Mouse (Mus musculus) cerebellum, postnatal 36 days (tissue): ENCODE measurements around the gene Gps2.

ENCODE experiments used
- DNase-seq, 2 experiments: peaks; one replicate each; pipeline ENCODE4 v3.0.0; 2021 to 2022; ENCODE audit warnings: mixed read lengths in 2 of 2

Gene Gps2

DNA sequence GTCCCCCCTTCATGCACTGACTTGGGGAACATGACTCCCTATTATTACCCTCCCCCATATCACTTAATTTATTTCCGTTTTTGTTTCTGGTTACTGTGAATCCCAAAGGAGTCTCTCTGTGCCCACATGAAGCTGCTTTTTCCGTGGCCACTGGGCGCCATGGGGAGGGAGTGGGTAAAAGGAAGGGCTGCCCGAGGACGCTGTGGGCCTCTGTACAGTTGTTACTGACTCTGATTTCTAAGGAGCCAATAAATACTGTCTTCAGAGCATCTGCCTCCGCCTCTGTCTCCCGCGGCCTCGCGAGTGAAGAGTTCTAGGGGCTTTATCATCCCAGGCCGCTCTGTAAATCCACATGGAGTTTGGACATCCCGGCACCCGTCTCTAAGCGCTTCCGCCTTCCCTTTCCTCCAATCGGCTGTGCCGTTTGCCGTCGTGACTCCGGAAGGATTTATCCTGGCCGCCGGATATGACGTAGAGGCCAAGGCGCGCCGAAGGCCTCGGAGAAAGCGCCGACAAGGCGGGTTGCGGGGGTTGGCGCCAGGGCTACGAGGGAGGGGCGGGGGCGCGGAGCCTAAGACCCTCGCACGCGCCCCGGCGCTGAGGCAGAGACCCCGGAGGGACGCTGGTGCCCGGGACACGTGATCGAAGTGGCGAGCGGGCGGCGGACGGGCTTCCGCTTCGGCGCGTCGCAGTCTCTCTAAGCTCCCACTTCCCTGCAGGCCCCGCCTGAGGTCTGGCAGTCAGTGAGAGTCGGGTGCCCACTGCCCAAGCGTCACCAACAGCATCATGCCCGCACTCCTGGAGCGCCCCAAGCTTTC is at the start of gene Gps2:
Gene Gps2, plus strand, starts transcription at position 335 of the 818 bp plus-strand sequence.
- peak; percentile 94 to 97 for DNase-seq

DNA sequence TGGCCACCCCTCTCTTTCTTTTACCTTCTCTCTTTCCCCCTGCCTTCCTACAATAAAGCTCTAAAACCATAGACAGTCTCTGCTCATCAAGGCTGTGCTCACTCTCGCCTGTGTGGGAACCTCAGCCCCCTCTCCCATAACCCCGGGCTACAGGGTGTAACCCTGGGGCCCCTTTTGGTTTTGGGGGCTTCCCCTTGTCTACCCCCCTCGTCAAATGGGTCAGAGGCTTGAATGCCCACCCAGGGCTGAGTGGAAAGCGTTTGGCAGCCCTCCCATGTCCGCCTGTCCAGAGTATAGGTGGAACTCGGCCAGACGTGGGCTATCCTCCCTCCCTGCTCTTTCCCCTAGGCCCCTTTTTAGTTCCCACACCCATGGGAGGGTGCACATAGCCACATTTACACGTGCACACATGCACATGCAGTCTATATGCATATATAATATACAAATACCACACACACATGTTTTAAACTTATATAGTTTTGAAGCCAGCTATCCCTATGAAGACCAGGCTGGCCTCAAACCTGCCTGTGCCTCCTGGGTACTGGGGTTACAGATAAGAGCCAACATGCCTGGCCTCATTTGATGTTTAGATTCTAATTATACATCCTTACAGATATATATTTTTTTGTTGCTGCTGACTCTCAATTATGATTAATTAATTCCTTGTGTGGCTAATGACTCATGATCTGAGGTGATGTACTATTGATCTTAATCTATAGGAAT is 49.4 kb upstream of the Gps2 start:
- DNase-seq, result no peak

DNA sequence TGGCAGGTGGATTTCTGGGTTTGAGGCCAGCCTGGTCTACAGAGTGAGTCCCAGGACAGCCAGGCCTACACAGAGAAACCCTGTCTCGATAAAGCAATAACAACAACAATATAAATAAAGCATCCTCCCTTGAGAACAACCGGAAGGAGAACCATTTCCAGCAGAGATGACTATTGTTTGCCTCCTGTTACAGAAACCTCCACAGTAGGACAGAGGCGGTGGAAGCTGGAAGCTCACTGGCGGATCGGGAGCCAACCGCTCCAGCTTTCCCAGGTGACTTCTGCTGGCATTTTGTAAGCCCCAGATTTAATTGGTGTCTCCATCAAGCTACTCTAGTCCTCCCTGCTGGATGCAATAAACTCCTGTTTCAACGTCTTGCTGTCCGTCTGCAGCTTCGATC is 48.1 kb upstream of the Gps2 start:
- no peak for DNase-seq

- DNase-seq, result no peak
Measured at GRCm38 (mm10) chr11:69867335-69867734, 46.4 kb upstream of the Gps2 start.

DNA sequence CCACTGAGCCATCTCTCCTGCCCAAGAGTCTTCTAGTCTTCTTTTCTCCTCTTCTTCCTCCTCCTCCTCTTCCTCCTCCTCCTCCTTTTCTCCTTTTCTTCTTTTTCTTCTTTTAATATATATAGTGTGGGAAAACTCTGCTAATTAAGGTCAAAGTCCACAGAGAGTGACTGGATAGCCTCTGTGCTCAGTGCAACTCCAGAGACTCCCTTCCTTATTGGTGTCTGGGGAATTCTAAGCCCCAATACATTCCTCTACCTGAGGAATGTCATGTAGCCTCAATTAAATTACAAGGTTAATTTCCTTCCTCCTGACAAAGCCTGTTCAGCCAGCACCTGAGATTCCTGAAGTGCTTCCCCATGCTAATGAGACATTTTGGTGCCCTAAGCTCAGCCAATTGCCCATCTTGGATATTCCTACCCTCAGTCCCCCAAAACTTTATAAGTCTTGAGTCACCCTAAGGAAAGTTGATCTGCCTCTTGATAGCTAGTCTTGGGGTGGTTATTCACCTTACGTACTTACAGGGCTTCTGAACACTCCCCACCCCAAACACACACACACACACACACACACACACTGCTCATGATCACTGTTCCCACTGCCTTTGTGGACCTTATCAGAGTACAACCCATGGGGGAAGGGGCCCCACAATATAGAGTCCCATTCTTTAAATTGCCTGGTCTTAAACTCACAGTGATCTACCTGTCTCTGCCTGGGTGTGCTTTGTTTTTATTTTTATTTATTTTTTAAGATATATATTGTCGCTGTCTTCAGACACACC is 43.2 kb upstream of the Gps2 start:
- DNase-seq, result no peak

DNA sequence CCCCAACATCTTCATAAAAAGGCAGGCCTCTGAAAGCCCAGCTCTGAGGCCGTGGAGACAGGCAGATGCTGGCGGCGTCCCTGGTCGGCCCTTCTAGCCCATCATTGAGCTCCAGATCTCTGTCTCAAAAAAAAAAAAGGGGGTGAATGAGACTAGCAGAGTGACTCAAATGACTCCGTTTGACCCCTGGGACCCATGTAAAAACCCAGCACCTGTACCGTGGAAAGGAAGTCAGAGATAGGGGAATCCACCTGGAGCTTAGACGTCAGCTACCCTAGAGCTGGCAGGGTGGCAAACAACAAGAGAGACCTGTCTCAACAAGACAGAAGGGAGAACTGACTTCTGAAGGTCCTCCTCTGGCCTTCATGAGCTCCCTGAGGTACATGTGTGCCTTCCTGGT is 41.9 kb upstream of the Gps2 start:
- no peak for DNase-seq

DNA sequence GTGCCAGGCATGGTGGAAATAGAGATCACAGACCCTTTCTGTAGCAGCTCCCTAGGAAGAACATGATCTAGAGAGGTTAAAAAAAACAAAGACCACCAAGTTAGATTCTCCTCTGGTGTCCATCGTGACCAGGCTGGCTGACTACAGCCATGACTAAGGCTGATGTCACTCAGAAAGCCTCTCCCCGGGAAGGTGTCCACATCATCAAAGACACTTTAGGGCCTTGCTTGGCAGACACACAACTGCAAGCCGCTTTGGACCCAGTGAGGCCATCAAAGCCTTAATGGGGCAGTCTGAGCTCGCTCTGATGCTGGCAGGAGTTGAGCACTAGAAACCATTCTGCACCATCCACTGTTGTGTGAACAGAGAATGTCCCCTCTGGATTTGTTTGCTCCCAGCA is 41.2 kb upstream of the Gps2 start:
- DNase-seq, result no peak

- no peak for DNase-seq
Measured at GRCm38 (mm10) chr11:69876186-69876585, 37.5 kb upstream of the Gps2 start.

DNA sequence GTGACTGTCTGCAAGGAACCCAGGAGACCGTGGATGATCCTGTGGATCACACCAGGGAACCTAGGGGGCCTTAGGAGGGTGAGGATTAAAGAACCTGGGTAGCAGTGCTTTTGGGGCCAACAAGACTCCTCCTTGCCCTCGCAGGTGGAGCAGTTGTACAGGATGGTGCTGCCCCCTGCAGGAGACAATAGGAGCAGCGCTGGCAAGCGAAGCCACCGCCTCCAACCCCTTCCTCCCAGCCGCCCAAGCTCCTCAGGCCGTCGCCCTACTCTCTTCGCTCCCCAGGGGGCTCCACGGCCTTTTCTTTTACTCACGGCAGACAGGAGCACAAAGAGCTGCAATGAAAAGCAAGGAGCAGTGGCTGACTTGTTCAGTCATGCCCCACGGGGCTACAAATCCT is 36.8 kb upstream of the Gps2 start:
- DNase-seq, result peak; percentile 86 to 87

DNA sequence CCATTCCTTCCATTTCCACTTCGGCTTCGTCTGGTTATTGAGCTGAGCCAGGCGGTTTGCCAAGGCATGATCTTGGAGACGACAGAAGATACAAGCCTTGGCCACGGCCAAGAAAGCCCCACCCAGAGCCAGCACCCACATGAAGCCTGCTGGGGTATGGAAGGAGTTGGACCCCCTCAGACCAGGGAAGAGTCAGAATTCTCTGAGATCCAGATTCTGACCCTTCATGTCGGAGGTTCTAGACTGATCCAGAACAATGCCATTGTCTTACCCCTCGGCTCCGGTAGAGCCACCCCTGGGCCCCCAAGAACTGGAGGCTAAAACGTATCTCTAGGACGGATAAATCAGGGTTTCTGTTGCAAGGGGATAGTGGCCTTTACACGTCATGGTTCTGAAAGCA is 35.8 kb upstream of the Gps2 start, which contains the start of gene Tmem95:
Gene Tmem95, minus strand, starts transcription at position 141 of the 400 bp plus-strand sequence.
- DNase-seq, result no peak

GRCm38 (mm10) chr11:69878399-69878798 is 35.3 kb upstream of the Gps2 start:
- DNase-seq, result no peak

- DNase-seq, result no peak
Measured at GRCm38 (mm10) chr11:69878952-69879351, 34.7 kb upstream of the Gps2 start.

DNA sequence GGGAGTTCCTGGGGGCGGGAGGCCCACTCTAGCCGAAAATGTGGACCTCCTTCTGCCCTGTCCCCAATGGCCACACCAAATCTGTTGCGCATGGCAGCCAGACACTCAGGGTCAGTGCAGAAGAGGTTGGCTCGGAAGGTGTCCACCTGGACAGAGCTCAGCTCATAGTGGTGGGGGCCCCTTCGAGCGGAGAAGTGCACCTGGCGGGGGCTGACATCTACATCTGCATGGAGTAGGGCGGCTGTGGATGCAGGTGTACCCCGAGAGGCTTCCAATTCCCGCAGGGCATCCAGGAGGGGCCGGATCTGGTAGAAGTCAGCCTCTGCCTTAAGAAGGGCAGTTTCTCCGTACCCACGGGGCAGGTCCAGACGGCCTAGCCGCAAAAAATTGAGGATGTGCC is 34.0 kb upstream of the Gps2 start:
- DNase-seq, result no peak

DNA sequence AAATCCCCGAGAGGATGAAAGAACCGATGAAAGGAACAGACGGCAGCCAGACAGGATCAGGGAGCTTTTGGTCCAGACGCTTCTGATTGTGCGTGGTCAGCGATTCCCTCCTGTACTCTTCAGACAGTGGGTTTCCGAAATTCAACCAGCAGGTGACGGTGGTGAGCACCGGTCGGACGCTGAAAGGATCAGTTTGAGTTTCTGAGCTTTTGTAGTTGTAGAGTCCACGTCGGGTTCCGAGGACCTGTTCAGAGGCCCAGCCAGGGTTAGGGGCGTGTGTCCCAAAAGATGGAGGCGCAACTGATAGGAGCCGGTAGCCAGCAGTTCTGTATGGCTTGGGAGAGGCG is 33.2 kb upstream of the Gps2 start:
- DNase-seq, result peak; percentile 63 to 64

DNA sequence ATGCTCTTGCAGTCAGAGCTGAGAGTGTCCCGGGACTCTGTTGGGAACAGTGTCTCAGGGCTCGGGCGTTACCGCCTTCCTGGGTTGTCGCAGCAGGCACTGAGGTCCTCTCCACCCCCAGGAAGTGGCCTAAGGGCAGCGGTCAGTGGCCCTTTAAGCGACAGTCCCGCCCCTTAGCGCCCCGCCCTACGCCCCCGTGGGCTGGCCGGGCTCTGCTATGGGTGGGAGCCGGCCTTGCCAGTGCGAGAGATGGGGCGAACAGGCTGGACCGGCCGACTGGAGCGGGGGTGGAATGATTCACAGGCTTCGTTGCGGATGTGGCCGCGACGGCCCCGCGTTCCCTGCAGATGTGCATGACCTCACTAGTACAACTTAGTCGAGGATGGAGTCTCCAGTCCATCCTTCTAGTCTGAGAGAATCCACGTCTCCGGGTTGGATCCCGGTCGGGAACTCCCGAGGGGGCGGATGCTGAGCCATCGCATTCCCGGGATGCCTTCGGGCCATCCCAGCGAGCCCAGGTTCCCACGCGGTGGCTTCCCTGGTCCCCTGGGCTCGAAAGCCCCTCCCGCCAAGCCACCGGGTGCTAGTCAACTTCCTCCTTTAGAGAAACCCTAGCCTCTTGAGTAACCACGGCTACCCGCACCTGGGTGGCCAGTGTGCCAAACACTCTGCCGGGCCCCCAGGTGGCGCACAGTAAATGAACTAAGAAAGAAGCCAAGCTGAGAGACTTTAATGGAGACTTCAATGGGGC is 32.7 kb upstream of the Gps2 start, which contains the start of gene Kctd11:
Gene Kctd11, minus strand, starts transcription at position 554 of the 751 bp plus-strand sequence.
- peak; percentile 69 to 81 for DNase-seq

GRCm38 (mm10) chr11:69881787-69882670 is 31.7 kb upstream of the Gps2 start:
- DNase-seq, result no peak

- DNase-seq, result peak; percentile 41 to 45
Measured at GRCm38 (mm10) chr11:69883066-69883465, 30.6 kb upstream of the Gps2 start.

DNA sequence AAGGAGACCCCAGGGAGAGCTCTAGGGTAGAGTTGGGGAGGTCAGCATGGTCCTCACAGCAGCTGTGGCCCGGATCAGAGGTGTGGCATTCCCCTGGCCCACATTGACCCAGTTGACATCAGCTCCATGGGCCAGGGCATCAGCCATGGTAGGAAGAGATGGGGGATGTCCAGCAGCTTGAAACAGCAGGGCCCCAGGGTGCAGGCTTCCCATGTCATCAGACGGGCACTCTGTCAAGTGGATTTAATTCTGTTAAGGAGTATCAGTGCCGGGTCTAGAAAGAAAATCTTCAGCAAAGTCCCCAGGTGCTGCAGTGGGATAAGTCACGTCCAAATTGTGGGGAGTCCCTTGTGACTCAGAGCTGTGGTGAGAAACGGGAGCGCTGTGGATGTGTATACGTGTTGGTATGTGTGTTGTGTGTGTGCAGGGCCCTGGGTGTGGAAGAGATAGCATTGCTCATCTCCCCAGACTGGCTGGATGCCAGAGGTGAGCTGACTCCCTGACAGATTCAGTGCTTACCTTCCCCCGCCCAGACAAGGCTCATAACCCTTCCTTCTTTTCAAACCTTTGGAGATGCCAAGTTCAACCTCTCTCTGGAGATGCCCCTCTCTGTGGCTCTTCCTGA is 30.0 kb upstream of the Gps2 start:
- DNase-seq, result no peak

GRCm38 (mm10) chr11:69884240-69884639 is 29.4 kb upstream of the Gps2 start:
- no peak for DNase-seq

DNA sequence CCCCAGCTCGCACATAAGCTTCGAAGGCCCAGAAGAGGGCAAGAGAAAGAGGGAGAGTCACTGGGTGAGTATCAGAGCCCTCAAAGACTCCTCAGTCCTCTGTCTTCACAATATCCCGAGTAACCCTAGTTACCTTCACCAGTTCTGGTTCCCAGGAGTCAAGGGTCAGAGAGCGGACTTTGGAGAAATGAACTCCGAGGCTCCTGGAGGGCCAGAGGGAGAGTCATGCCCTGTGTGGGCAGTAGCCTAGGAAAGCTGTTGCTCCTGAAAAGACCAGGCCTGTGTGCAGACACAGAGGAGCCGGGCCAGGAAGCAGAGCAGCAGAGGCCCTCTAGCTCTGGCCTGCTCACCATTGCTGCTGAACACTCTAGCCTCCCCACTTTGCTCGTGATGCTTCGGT is 29.0 kb upstream of the Gps2 start:
- DNase-seq, result no peak
